Mouse (Mus musculus) midbrain, embryonic 16.5 days (tissue): Measurements from ENCODE around the gene En2. TPM values are rescaled to one million over a fixed set of nuclear protein-coding genes. Genes with fewer than 3 reads are reported as not detected.
A peak's percentile ranks its signal among the peaks of the same experiment; 100 is the strongest.

Source experiments
- ATAC-seq: fragments of 200-750 bp; cut with Nextera tagmentation; 2 replicates; pipeline ENCODE4 v1.8.0; 2017; ENCODE audit warnings: moderate TSS enrichment
- H3K27ac ChIP-seq: fragments of 300-500 bp; sonication (generic); 2 replicates; pipeline ENCODE4 v1.5.1; 2014; ENCODE audit warnings: mild to moderate bottlenecking, low read length, mixed read lengths
- H3K27me3 ChIP-seq: fragments of 300-500 bp; sonication (generic); 2 replicates; pipeline ENCODE4 v1.6.1; 2014; ENCODE audit warnings: low read depth, low read length, mixed read lengths; ENCODE audit not compliant: control insufficient read depth, insufficient read depth
- H3K36me3 ChIP-seq: fragments of 300-500 bp; sonication (generic); 2 replicates; pipeline ENCODE4 v1.6.1; 2014; ENCODE audit warnings: mild to moderate bottlenecking, low read length, moderate library complexity, mixed read lengths; ENCODE audit not compliant: control insufficient read depth, insufficient read depth
- H3K4me1 ChIP-seq: fragments of 300-500 bp; sonication (generic); 2 replicates; pipeline ENCODE4 v1.6.1; 2014; ENCODE audit warnings: mild to moderate bottlenecking, low read length, mixed read lengths; ENCODE audit not compliant: control insufficient read depth, insufficient read depth
- H3K4me2 ChIP-seq: fragments of 300-500 bp; sonication (generic); 2 replicates; pipeline ENCODE4 v1.6.1; 2014; ENCODE audit warnings: mild to moderate bottlenecking, low read length, mixed read lengths
- H3K4me3 ChIP-seq: fragments of 300-500 bp; sonication (generic); 2 replicates; pipeline ENCODE4 v1.5.1; 2014; ENCODE audit warnings: low read depth, mild to moderate bottlenecking, low read length, moderate library complexity, mixed read lengths
- H3K9ac ChIP-seq: fragments of 300-500 bp; sonication (generic); 2 replicates; pipeline ENCODE4 v1.6.1; 2014; ENCODE audit warnings: low read depth, low read length, mixed read lengths
- H3K9me3 ChIP-seq: fragments of 300-500 bp; sonication (generic); replicated peaks from 2 replicates; pipeline ENCODE4 v1.6.1; 2014; ENCODE audit warnings: mild to moderate bottlenecking, low read length, mixed read lengths; ENCODE audit not compliant: control insufficient read depth, poor library complexity, severe bottlenecking
- WGBS: fragments of 180-500 bp; shearing (Covaris S2); extraction: QIAGEN DNeasy Blood & Tissue Kit; methylation state at CpG from one replicate; pipeline ENCODE4 v1.1.7; 2014; 5-methylcytosine and 5-hydroxymethylcytosine counted together
- polyA plus RNA-seq: library from polyadenylated mRNA; unstranded; fragments of >200 nt; fragmentation: Nextera tagmentation; extraction: Ambion mirVana; gene quantifications from 2 replicates; pipeline ENCODE4 v1.2.1, GENCODE M21; 2015

The En2 gene
- polyA plus RNA-seq, 1 experiment from 2014 or later, result 0.55 TPM

DNA sequence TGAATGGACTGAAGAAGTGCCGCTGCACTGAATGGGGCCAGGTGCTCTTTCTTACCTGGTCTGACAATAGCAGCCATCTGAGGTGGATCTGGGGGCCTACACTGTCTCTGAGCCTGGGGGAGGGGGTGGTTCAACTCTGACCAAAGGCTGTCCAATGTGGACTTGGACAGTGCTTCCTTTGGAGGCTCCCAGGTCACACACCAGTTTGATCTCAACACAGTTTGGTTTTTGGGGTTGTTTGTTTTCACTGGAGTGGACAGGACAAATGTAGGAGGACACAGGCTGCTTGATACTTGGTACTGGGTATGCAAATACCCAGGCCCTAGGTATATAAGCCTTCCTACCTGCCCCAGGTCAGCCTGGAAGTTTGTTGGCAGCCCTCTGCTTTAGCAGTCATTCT lies 8.2 kb downstream of the En2 start:
- peak overlapping the region; percentile 4; the same call in 1 of the 2 replicates for H3K9ac ChIP-seq
- peak overlapping the region; percentile 14; the same call in 1 of the 2 replicates for H3K4me2 ChIP-seq
- peaks cover 7% of the 10 kb centered on the region; the same call in 1 of the 2 replicates for H3K4me1 ChIP-seq
- H3K36me3 ChIP-seq, result no peaks in the 10 kb centered on the region
- WGBS, result 16% methylated on average over 1 of the region's 1 CpGs
- H3K9me3 ChIP-seq, result no peaks in the 10 kb centered on the region
- peaks cover 22% of the 10 kb centered on the region for H3K27me3 ChIP-seq
- no peak overlapping the region for H3K4me3 ChIP-seq
- peak overlapping the region; percentile 79; the same call in 1 of the 2 replicates for H3K27ac ChIP-seq
- no peak for ATAC-seq

DNA sequence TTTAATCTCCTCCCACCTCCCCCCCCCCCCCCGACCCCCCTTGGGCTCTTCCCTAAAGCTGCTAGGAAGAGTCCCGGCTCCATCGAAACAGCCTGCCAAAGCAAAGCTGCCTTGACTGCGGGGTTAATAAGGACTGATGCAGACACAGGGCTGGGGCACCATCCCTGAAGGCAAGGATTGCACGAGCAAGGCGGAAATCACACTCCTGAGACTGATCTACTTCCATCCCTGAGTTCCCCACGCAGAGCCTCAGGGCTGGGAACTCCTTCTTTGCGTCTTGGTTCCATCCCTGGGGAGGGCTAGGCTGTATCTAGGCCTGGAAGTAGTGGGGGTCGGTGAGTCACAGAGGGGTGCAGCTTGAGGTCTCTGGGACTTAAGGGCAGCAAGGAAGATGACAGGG lies 8.6 kb downstream of the En2 start:
- Histone ChIP-seq H3K36me3 (no peaks in the 10 kb centered on the region), H3K4me1 (peaks cover 7% of the 10 kb centered on the region; the same call in 1 of the 2 replicates), H3K4me2 (peak overlapping the region; percentile 37; the same call in 1 of the 2 replicates), H3K4me3 (no peak overlapping the region), H3K27me3 (peaks cover 26% of the 10 kb centered on the region), H3K9me3 (no peaks in the 10 kb centered on the region), H3K27ac (peak overlapping the region; percentile 79), H3K9ac (no peak overlapping the region)
- WGBS, result under 1% methylated on average over 8 of the region's 9 CpGs
- ATAC-seq, result no peak

DNA sequence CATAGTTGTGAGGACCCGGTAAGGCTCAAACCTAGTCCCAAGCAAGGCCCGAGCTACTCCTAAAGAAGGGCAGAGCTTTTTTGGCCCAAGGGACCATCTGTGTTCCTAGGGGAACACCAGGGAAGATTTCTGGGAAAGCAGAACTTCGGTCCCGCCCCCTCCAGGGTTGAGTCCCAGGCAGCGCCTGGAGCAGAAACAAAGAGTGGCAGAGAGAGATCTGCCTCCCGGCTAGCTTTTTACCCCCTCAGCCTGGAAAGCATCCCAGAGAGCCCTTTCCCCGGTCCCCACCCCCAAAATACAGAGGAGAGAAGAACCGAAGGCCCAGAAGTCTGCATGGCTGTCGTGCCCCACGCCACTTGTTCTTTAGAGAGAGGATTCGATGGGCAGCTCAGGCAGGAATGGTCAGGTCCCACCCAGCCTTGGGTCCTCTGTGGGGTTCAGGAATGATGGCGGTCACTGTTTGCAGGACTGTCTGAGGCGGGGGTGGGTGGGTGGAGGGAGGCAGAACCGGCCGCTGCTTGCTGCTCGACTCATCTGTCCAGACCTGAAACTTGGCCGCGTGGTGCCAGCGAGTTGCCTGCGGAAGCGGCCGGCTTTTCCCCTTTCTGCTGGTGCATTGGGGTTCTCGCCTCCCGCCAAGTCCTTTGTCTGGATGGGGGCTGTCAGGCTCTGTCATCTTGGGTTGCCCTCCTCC lies 9.5 kb downstream of the En2 start:
- H3K27me3 ChIP-seq, result peaks cover 24% of the 10 kb centered on the region
- peak overlapping the region; percentile 14; the same call in 1 of the 2 replicates for H3K4me3 ChIP-seq
- no peaks in the 10 kb centered on the region for H3K9me3 ChIP-seq
- H3K36me3 ChIP-seq, result no peaks in the 10 kb centered on the region
- peak overlapping the region; percentile 44 for H3K4me2 ChIP-seq
- peak; percentile 49 for ATAC-seq
- peak overlapping the region; percentile 43; the same call in 1 of the 2 replicates for H3K9ac ChIP-seq
- peaks cover 9% of the 10 kb centered on the region; the same call in 1 of the 2 replicates for H3K4me1 ChIP-seq
- WGBS, result 3% methylated on average over 22 of the region's 24 CpGs
- peak overlapping the region; percentile 79 for H3K27ac ChIP-seq

DNA sequence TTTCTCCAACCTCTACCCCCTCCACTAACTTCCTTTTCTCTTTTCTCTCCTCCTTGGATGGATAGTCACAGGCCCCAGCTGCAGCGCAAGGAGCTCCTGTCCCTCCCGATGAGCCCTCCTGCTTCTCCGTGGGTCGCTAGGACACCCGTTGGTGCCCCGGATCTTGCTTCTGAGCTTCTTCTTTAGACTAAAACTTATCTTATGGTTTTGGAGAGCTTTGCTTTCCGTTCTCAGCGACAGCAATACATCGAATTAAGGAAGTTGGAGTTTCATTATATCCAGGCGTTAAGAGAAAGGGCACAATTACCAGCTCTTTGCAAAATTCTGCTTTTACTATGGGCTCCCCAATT lies 10.1 kb downstream of the En2 start:
- Histone ChIP-seq H3K4me3 (no peak overlapping the region), H3K27ac (peak overlapping the region; percentile 79), H3K9ac (no peak overlapping the region), H3K27me3 (peaks cover 24% of the 10 kb centered on the region), H3K9me3 (no peaks in the 10 kb centered on the region), H3K4me2 (peak overlapping the region; percentile 44), H3K36me3 (no peaks in the 10 kb centered on the region), H3K4me1 (peaks cover 9% of the 10 kb centered on the region; the same call in 1 of the 2 replicates)
- no peak for ATAC-seq
- 5% methylated on average over 10 of the region's 10 CpGs for WGBS

DNA sequence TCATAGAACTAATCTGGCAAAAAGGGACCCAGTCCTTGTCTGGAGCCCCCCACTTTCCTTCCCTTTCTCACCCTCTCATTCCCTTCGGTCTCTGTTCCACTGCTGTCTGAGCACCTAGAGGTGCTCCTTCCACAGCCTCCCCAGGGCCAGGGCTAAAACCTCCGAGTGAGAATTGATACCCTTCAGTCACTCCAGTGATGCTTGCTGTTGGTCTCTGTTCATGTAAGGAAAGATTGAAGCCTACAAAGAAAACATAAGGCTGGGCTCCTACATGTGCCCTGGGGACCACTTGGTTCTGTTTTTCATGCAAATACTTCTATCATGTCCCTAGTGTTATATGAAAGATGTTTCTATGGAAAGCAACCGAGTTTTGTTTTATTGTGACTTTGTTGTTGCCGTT lies 10.5 kb downstream of the En2 start:
- H3K9me3 ChIP-seq, result no peaks in the 10 kb centered on the region
- peaks cover 28% of the 10 kb centered on the region for H3K27me3 ChIP-seq
- peaks cover 9% of the 10 kb centered on the region; the same call in 1 of the 2 replicates for H3K4me1 ChIP-seq
- no peak overlapping the region for H3K27ac ChIP-seq
- no peak overlapping the region for H3K4me3 ChIP-seq
- 8% methylated on average over 4 of the region's 4 CpGs for WGBS
- H3K36me3 ChIP-seq, result no peaks in the 10 kb centered on the region
- no peak for ATAC-seq
- H3K9ac ChIP-seq, result no peak overlapping the region
- peak overlapping the region; percentile 44; the same call in 1 of the 2 replicates for H3K4me2 ChIP-seq

DNA sequence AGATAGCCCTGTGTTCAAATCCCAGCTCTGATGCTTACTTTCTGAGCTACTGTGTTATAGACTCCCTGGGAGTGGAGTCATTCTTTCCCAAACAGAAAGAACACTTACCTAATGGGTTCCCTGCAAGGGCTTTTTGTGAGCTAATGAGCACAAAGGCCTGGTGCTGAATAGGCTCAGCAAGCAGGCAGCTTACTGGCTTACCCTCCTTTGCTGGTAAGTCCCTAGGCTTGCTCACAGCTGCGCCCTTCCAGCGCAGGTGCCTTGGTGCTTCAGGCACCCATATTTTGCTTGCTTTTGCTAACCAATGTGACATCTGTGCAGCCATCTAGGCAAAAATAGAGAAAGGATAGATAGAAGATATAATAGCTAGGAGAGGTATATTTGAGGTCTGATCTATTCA lies 11.1 kb downstream of the En2 start:
- Histone ChIP-seq H3K27ac (no peak overlapping the region), H3K4me2 (no peak overlapping the region), H3K4me1 (peaks cover 9% of the 10 kb centered on the region; the same call in 1 of the 2 replicates), H3K9ac (no peak overlapping the region), H3K27me3 (peaks cover 32% of the 10 kb centered on the region), H3K4me3 (no peak overlapping the region), H3K36me3 (no peaks in the 10 kb centered on the region), H3K9me3 (no peaks in the 10 kb centered on the region)
- no peak for ATAC-seq
- WGBS, result 10% methylated on average over 2 of the region's 2 CpGs

DNA sequence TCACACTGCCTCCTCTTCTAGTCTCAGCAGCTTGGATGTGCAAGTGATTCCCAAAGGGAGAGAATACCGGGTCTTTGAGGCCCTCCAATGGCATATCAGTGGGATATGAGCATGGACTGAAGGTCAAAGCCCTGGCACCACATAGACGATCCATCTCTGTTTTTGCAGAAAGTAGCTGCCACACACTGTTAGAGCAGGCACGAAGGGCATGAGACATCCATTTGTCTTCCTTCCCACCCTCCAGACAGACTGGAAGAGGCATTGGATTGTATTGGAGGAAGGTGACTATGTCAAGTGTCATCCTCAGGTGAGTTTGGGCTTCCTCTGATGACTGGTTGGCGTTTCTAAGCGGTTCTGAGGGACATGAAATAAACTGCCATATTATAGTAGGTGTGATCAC lies 12.8 kb downstream of the En2 start:
- 16% methylated on average over 5 of the region's 5 CpGs for WGBS
- no peaks in the 10 kb centered on the region for H3K36me3 ChIP-seq
- no peak overlapping the region for H3K27ac ChIP-seq
- no peak overlapping the region for H3K4me3 ChIP-seq
- ATAC-seq, result no peak
- peaks cover 9% of the 10 kb centered on the region; the same call in 1 of the 2 replicates for H3K4me1 ChIP-seq
- H3K27me3 ChIP-seq, result peaks cover 26% of the 10 kb centered on the region
- H3K9me3 ChIP-seq, result no peaks in the 10 kb centered on the region
- H3K4me2 ChIP-seq, result no peak overlapping the region
- no peak overlapping the region for H3K9ac ChIP-seq

DNA sequence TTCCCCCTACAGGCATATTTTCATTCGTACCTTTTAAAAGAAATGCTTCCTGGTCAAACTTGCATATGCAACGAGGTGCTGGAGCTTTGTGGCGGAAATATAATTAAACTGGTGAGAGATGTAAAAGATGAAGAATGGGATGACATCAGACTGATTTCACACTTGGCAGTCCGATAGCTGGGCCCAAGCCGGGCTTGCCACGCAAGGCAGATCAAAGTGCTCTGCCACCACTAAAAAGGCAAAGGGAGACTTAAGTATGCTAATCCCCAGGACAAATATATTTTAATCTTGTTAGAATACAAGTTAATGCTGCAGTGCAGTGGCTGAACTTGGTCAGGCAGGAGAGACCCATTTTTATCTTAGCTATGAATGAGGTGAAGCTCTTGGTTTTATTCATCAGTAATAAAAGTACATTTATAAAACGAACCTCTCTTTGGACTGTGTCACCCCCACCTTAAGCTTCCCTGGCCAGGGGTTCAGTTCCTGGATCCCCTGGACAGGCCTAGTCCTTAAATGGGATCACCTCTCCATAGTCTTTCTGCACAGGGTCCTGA lies 13.8 kb downstream of the En2 start:
- H3K27me3 ChIP-seq, result peaks cover 21% of the 10 kb centered on the region
- H3K27ac ChIP-seq, result no peak overlapping the region
- WGBS, result 15% methylated on average over 7 of the region's 7 CpGs

More for the DNA sequence above, 13.8 kb downstream of the En2 start:
- Histone ChIP-seq H3K4me1 (peaks cover 6% of the 10 kb centered on the region; the same call in 1 of the 2 replicates), H3K9ac (no peak overlapping the region), H3K36me3 (no peaks in the 10 kb centered on the region), H3K4me2 (no peak overlapping the region), H3K9me3 (no peaks in the 10 kb centered on the region), H3K4me3 (no peak overlapping the region)
- ATAC-seq, result no peak
